Mouse (Mus musculus) ES-Bruce4 (cell line): ENCODE results near the gene Shmt1.

Experiments
- CTCF ChIP-seq: IDR thresholded peaks from one replicate; pipeline ENCODE4 v1.8.1; 2011; ENCODE audit warnings: low read depth, low read length
- EP300 ChIP-seq: IDR thresholded peaks from 2 replicates; pipeline ENCODE4 v1.6.1; 2011; ENCODE audit warnings: low read depth, low read length; ENCODE audit not compliant: insufficient read depth
- POLR2A ChIP-seq: IDR thresholded peaks from one replicate; pipeline ENCODE4 v1.8.1; 2011; ENCODE audit warnings: low read length; ENCODE audit not compliant: insufficient read depth

GRCm38 (mm10) chr11:60841467-60842200, 30.1 kb upstream of the Shmt1 start:
- TF ChIP-seq CTCF (no peak), EP300 (no peak), POLR2A (no peak)
